Mouse (Mus musculus) cerebral cortex, adult 2 months (tissue): ENCODE measurements around the gene Ttc41.

Experiments
- WGBS: fragments of 180-500 bp; shearing (Covaris S2); methylation state at CpG from one replicate; pipeline ENCODE4 v1.1.7; 2018; 5-methylcytosine and 5-hydroxymethylcytosine counted together

Ttc41 gene

DNA sequence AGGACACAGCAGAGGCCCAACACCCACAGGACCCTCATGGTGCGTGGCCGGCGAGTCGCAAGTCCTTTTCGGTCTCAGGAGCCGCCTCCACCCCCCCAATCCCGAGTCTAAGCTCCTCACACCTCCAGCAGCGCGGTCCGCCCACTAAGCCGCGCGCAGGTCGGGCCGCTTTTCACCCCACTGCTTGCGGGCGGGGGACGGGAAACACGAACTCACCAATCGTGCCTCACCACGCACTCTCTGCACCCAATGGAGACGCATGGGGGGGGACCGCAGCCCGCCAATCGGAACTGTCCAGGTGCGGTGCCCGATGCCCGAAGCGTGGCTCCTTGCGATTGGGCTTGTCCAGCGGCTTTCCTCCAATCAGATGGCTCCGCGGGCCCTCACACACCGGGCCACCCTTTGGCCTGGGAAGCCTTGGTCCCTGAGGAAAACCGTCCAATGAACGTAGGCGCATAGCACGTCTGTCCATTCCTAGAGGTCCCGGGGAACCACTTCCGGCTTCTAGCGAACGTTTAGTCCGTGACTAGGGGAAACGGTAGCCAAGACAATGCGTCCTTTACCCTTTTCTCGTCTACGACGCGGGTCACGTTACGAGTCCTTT lies at the start of gene Ttc41, which contains the start of gene Hsp90b1:
TSS of gene Ttc41 (plus strand) at position 494 of the 604 bp plus-strand sequence.
TSS of gene Hsp90b1 (minus strand) at position 192 of the 604 bp plus-strand sequence.
- WGBS, result under 1% methylated on average over 51 of the region's 51 CpGs

DNA sequence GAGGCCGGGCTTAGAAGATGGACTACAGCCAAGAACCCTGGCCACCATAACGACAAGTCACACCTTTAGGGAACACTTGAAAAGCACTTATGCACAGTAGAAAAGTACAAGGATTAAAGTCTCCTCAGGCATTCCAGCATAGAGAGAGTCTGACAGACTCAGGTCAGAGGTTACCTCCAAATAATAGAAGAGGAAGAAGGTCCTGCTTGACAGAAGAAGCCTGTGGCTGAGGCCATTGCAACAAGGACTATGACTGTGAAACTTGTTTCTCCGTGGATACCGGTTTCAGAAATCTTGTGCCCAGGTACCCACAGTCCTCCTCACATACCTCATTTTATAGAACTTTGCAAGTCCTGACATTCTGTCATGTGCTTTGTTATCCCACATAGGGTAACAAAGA lies 35.1 kb upstream of the Ttc41 start:
- 76% methylated on average over 4 of the region's 4 CpGs for WGBS

DNA sequence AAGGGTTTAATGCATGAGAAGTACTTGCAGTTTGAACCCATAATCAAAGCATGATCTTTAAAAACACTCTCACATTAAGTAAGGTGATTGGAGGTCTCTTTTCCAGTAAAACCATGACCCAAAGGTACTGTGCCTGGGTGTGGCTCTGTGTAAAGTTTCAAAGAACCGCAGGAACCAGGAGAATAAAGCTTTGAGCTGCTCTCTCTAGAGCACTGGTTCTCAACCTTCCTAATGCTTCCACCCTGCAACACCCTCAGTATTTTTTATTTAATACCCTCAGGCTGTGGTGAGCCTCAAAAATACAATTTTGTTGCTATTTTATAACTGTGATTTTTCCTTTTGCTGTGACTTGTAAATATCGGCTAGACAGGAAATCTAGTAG lies 20.8 kb upstream of the Ttc41 start:
- WGBS, result 18% methylated on average over 2 of the region's 2 CpGs

DNA sequence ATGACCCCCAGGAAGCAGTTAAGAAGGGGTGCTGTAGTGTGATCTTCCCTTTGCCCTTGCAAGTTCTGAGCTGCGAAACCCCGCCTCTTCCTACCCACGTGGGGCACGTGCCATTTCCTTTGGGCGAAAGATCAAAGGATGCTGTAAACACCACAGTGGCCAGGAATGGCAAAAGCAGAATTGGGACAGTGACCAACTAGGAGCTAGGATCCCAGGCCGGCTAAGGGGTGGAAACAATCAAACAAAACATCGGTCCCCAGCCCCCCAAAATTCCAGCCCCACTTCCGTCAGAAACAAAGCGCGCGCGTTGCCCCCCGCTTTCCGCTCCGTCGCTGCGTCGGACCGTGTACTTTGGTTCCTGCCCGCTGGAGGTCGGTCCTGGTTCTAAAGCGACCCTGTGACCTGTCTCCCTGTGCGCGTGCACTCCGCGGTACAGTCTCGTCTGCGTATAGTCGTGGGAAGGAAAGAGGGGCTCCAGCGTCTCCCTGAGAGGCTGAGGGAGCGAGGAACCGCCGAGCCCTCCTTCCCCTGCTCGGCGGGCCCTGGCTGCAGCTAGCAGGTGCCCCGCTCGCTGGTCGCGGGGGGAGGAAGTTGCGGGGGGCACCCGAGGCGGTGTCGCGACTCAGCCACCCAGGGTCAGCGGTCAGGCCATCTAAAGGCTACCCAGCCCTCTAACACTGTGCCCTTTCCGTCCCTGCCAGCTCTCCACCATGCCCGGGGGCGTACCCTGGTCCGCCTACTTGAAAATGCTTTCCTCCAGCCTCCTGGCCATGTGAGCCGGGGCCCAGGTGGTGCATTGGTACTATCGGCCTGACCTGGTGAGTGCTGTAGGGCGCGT lies 20.2 kb upstream of the Ttc41 start:
- under 1% methylated on average over 53 of the region's 53 CpGs for WGBS

DNA sequence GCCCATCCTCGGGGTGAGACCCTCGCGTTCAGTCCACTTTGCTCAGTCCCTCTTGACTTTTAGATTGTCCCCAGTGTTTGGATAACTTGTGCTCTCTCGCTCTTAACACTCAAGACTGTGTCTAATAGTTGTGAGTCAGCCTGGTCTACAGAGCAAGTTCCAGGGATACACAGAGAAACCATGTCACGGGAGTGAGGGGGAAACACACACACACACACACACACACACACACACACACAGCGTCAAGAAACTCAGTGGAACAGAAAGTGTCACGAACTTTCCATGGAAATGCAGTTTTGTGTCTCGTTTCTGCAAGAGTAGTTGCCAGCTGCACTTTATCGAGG lies 19.6 kb upstream of the Ttc41 start:
- 15% methylated on average over 9 of the region's 9 CpGs for WGBS

DNA sequence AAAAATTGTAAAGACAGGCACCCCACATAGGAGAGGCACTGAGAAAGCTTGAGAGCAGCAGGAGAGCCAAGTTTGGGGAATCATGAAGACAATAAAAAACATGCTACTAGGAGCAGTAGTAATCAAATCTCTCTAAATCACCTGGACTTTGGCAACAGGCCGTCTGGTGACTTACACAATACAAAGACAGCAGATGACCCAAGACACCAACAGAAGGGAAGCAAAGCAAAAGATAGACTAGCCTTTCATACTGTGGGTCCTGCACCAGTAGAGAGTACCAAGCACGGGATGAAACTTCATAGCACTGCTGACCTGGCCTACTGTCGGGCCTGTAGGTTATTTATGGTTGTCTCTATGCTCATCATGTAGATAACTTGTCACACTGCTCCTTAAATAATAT lies 5.4 kb upstream of the Ttc41 start:
- 60% methylated on average over 3 of the region's 3 CpGs for WGBS

DNA sequence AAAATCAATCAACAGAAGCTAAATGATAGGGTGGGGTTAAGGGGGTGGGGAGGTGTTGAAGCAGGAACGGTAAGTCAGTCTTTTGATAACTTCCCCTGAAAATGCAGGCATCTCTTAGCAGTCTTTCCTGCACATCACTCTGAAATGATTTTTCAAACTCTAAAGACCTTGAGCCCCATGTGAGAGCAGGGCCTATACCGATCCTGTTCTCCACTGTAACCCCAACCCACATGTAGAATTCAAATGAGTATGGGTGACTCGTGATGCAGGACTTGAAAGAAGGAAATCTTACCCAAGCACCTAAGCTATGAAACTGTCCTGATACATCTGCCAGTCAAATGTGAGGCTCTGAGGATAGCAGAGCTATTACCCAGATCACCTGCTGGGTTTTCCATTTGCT lies 4.6 kb upstream of the Ttc41 start:
- 42% methylated on average over 3 of the region's 3 CpGs for WGBS

DNA sequence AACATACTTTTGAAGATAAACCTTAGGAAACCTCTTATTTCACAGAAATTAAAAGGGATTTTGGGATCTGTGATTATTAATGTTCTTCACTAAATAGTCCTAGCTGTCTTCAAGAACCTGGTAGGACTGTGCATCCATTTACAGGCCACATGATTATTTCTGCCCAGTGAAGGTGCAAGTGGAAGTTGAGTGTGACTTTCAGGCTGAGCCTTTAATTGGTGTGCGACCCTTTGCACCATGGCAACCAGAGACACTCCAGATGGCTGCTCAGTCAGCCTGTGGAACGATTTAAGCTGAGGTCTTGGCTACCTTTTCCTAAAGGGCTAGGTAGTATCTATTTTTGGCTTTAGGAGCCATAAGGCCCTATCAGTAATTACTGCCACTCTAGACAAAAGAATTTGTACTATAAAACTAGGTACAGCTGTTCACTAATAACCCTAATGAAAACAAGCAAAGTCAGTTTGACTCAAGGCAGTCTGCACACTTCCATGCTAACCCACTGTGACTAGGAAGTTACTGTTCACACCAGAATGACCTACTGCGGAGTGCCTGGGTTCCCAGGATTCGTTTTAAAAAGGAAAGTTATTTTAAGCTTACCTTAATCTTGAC lies 3.2 kb upstream of the Ttc41 start:
- WGBS, result 49% methylated on average over 4 of the region's 4 CpGs

DNA sequence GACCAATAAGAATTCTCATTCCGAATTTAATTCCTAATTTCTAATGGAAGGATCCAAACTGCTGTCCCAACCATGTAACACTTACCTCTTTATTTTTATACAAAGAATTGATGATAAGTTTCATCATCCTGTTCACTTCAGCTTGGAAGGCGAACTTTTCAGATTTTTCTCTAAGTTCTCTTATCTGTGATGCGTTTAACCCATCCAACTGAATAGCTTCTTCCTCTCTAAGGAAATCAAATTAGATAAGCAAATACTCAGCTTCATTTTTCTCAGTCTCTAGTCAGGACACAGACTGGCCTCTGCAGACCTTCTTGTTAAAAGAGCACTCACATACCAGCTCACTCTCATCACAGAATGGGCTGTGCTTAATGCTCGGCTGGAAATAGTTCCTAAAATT lies 2.2 kb upstream of the Ttc41 start:
- WGBS, result 70% methylated on average over 4 of the region's 4 CpGs

DNA sequence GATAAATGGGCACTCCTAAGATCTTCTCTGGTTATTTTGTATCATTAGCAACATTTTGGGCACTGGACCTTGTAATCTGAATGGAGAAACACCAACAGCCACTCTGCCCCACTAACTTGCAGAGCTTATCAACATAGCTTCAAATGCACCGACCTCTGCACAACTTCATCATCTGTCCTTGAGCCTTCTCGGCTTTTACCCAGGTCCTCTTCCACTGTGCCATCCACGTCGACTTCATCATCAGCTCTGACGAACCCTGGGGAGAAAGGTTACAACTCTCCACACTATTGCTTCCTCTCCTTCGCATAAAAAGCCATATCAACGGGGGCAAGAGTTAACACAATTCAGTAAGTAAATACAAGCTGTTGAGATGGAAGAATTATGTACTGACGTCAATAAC lies 1.5 kb upstream of the Ttc41 start:
- WGBS, result 1% methylated on average over 8 of the region's 8 CpGs

DNA sequence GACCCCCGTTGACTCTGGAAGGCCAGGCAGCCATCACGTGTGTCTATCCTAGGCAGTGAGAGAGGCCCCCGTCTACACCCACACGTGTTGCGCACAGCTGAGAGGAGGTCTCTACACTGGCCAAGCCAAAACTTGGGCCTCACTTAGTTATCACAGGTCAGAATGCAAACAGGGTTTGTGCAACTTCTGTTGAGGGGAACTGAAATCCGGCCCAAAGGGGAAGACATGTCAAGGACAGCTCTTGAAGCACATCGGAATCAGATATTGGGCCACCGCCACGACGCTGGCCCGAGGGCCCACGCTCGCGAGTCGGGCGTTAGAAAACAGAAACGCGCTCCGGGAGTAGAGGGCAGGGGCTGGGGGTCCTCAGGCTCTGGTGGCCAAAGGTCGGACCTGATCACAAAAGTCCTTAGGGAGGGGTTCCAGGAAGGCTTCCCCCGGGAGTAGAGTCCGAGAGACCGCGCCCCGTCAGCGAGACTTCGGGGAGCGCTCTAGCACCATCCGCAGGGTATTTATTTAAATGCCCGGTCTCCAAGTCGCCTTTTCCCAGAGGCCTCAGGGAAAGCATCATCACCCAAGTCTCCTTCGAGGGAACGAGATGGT lies 921 bp upstream of the Ttc41 start:
- 0% methylated on average over 33 of the region's 33 CpGs for WGBS

DNA sequence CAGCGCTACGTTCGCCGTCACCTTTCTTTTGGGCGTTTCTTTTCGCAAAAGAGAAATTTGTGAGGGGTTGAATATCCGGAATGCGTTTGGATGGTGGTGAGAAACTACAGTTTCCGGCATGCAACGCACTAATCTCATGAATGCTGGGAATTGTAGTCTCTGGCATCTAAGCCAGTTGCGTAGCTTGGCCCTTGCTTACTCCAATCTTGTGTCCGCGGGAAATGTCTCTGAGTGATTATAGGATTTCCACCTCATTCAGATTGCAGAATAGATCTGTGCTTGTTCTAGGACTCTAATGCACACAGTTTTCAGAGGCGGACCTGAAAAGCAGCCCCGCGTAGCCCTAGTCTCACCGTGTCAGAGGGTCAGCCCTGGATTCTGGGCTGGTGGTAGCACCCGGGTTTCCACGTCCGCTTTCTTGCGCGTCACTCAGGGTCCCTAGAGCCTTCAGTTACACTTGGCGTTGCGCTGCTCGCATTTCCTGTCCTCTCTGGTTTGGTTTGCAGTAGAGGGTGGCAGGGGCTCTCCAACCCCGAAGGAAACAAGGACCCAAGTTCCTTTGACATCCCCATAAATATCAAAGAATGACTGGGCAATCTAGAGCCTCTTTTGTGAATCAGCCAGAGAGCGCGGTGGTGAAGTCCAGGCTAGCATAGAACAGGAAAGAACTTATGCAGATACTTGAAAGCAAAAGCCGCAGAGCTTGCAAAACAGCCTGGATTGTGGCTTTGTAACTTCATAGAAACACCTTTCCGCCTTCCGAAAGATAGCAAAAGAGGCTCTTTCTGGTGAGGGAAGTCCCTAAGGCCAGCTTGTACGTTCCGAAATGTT lies 526 bp downstream of the Ttc41 start:
- WGBS, result 3% methylated on average over 33 of the region's 33 CpGs

DNA sequence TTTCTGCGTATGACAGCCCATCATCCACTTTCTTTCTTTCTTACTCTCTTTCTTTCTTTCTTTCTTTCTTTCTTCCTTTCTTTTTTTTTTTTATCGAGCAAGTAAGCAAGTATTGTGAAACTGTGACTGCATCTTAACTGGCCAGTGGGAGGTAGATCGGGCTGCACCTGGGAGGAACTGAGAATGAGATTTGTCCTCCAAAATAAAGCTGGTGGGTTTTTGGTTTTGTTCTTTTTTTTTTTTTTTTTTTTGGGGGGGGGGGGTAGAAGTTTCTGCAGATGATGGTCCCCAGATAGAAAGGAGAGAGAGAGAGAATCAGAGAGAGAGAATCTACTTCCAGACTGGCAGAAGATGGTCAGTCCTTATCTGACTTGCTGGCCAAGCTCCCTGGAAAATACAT lies 1.5 kb downstream of the Ttc41 start:
- 88% methylated on average over 3 of the region's 3 CpGs for WGBS

DNA sequence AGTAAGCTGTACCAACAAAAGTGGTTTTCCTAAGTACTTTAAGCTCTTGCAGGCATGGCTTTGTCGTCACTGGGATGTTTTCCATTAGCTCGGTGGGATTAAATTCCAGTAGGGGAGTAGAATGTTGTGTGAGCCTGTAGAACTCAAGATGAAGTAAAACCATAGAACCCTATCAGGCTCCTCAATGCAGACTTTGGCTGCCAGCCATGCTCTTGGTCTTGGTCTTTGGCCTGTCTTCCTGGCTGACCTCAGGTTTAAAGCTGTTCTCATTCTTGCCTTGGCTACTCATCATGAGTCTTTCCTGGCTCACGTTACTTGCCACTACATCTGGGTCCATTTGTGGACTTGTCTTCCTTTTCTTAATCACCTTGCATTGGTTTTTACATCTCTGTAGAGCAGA lies 6.5 kb downstream of the Ttc41 start:
- 71% methylated on average over 3 of the region's 3 CpGs for WGBS

DNA sequence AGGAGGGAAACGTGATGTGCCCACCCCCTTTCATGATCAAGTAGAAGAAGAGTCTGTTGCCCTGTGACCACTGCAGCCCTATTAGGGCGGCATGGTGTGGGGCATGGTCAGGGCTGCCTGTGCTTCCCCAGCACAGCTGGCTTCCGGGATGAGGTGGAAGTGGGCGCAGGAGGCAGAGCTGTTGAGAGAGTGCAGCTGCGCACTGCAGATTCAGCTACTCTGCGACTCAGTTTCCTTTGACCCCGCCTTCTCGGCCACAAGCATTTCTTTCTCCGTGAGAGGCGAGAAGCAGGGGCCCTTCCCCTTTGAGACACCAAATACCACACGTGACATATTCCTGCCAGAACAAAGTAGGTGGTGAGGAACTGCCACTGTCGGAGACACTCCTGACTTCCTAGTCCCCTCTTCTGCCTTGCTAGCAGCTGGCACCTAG lies 22.0 kb downstream of the Ttc41 start:
- 7% methylated on average over 12 of the region's 12 CpGs for WGBS

DNA sequence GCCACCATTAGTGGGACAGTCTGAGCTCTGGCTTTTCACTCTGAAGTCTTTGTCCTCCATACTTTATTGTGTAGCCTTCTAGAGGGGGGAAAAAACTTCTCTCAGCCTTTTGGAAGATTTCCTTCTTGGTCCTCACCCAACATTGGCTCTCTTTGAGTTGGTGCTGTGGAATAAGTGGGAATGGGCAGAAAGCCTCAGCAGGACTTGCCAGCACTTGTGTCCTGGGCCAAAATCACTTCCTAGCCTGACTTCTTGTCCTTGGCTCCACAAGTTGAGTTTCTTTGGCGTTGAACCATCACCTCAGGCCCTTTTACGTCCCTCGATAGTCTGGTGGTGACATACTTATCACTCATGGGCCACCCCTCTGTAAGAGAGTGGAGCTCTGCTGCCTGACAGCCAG lies 22.6 kb downstream of the Ttc41 start:
- 75% methylated on average over 3 of the region's 3 CpGs for WGBS

DNA sequence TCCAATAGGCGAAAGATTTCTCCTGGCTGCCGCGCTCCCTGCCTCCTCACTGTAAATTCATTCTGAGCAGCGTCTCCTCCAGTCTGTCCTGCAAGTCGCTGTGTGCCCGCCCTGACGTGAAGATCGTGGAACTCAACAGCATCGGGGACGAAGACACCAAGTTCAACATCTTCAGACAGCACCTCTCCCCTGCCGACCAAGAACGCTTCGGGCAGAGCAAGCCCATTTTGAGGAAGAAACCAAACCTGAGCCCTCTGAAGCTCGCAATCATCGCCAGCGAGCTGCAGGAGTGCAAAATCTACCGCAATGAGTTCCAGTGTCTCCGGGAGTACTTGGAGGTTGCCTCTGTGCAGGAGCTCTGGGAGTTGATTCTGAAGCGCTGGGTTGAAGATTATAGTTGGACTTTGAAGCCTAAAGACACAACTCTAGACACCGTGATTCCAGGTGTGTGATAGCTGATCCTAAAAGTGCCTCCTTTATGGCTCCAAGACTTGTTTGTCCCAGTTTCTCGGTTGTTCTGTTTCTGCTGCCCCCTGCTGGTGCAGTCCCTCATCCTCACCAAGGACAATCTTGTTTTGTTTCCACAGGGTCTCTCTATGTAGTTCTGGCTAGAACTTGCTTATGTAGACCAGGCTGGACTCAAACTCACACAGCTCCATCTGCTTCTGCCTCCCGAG lies 25.4 kb downstream of the Ttc41 start:
- 7% methylated on average over 22 of the region's 22 CpGs for WGBS

DNA sequence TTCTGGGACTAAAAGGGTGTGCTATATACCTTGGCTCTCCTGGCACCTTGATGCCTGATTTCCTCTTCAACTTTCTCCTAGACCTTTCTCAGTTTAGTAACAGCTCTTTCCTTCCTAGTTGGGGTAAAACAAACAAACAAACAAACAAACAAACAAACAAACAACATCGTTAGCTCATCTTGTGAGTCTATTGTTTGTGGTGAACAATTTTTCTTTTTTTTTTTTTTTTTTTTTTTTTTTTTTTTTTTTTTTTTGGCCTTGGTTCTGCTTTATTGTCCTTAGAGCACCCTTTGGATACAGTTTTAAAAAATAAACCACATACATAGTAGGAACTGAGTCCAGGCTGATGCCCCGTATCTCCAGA lies 25.9 kb downstream of the Ttc41 start:
- 50% methylated on average over 2 of the region's 2 CpGs for WGBS

DNA sequence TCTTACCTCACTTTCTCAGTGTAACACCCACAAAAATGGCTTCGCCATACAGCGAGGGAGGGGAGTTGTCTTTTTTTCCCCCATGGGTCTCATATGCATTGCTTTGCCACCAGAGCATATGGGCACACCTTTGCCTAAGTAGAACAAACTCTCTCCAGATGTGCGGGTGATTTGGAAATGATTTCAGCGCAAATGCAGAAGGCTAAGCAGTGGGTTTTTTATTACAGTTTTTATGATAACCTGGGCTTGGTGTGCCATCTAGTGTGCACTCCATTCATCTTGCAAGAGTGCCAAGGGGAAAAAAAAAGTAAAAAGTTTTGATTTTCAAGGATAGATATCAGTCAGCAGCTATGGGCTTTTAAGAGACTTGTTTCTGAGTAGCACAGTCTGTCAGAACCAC lies 29.4 kb downstream of the Ttc41 start:
- WGBS, result 80% methylated on average over 4 of the region's 4 CpGs

DNA sequence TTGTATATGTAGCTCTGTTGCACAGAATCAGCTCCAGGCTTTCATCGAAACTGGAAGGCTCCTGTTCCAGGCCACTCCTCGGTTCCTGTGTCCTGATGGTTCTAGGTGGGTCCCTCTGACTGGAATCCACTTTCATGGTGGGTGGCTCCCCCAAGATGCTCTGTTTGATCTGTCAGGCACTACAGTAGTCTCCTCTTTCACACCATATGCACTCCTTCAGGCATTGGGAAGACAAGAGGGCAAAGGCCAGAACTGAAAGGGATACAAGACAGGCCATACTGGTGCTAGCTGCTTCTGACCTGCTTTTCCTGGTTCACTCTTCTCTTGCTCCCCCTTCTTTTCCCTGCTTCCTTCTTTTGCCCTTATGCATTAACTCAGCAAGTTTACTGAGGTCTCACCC lies 37.3 kb downstream of the Ttc41 start:
- WGBS, result 91% methylated on average over 2 of the region's 2 CpGs

DNA sequence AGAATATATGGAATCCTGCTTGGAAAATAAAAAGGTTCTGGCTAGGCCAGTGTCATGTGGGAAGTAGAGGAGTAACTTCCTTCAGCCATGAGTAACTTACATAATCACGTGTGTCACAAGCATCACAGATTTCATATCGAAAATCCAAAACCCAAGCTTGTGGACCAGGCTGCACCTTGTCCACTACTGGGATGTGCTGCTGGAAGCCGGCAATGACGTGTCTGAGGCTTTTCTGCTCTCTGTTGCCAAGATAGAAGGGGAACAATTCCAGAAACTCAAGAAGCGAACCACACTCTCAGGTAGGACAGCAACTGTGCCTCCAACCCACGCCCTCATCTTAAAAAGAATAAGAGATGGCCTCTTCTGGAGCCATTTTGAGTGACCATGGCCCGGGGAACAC lies 38.7 kb downstream of the Ttc41 start:
- whole genome bisulfite sequencing, result 93% methylated on average over 7 of the region's 7 CpGs
